Mouse (Mus musculus) v-Abl transformed pro-B cells (cell line): ENCODE results near the gene Serinc4.

ENCODE experiments used
- in situ Hi-C, 2 experiments: fragments of 400-800 bp; cut with MboI; formaldehyde crosslinking; loops; one replicate each; pipeline ENCODE4 v1.15.1; 2025; ENCODE audit not compliant: unreplicated experiment in 2 of 2

The Serinc4 gene

DNA sequence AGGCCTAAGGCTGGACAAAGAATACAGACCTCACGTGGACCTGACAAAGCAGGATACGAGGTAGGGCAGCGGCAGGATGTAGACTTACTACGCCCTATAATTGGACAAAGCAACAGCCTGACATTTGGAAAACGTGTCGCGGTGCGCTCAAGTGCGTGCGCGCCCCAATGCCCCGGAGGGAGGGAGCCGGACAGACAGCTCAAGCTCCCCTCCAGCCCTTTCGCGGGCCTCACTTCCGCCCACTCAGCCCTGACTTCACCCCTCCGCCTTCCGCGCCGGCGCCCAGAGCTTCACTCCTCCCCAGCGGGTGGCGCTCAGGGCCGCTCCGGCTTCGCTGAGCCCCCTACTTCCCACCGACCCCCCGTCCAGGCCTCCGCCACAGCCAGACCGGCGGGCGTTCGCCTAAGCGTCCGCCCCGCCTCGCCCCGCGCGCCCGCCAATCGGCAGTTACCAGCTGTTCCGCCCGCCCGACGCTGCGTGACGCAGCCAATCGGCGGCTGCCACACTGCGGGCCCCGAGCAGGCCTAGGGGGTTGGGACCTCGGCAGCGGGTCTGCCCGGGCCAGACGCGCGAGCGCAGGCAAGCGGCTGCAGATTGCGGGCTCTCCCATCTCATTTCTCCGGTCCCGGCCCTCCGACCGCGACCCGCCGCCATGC, 43.1 kb downstream of the Serinc4 start, which contains the start of the genes Pdia3 and Catsper2:
Gene Pdia3 (plus strand): TSS at position 389 of the 656 bp plus-strand sequence.
Gene Catsper2 (minus strand): TSS at position 406 of the 656 bp plus-strand sequence.
- in situ Hi-C loops = loop anchor here in 1 of 2 experiments (5.0 kb wide), 1 partner anchor 34 kb away; the partner anchor contains the start of gene Serf2

- in situ Hi-C loops = loop anchor here in 1 of 2 experiments (5.0 kb wide), 1 partner anchor 34 kb away; the partner anchor contains the start of gene Serf2
Observed at GRCm38 (mm10) chr2:121412843-121413386, 43.7 kb downstream of the Serinc4 start.

DNA sequence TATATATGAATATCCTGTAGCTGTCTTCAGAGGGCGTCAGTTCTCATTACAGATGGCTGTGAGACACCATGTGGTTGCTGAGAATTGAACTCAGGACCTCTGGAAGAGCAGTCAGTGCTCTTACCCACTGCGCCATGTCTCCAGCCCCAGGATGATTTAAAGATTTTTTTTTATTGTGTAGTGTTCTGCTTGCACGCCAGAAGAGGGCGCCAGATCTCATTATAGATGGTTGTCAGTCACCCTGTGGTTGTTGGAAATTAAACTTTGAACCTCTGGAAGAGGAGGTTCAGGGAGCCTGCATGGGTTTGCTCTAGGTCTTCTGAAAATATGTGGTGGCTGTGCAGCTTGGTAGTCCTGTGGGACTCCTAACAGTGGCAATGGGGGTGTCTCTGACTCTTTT, 48.4 kb downstream of the Serinc4 start:
- in situ Hi-C loops = loop anchor here (5.0 to 10.0 kb wide), 2 partner anchors 74 to 427 kb away; no protein-coding TSS in a partner anchor

DNA sequence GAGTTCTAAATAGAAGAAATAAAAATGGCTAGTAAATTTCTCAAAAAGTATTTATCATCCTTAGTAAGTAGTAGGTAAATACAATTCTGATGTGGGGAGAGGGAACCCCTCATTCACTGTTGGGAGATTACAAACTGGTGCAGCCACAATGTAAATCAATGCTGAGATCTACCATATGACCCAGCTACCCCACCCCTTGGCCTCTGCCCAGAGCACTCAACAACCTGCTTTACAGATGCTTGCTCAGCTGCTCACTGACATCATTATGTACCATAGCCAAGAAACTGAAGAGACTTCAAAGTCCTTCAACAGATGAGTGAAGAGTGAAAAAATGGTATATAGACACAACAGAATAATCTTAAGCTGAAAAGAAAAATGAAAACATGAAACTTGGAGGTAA, 53.3 kb downstream of the Serinc4 start:
- in situ Hi-C loops = loop anchor here in 1 of 2 experiments (10.0 kb wide), 1 partner anchor 432 kb away; no protein-coding TSS in a partner anchor

- in situ Hi-C loops = loop anchor here (5.0 to 10.0 kb wide), 2 partner anchors 354 to 362 kb away; partner anchors contain the start of gene Epb42 (in 1 of the 2)
Observed at GRCm38 (mm10) chr2:121396624-121397023, 60.0 kb downstream of the Serinc4 start.
